Mouse (Mus musculus): ENCODE results near the gene Faah.

Faah gene

DNA sequence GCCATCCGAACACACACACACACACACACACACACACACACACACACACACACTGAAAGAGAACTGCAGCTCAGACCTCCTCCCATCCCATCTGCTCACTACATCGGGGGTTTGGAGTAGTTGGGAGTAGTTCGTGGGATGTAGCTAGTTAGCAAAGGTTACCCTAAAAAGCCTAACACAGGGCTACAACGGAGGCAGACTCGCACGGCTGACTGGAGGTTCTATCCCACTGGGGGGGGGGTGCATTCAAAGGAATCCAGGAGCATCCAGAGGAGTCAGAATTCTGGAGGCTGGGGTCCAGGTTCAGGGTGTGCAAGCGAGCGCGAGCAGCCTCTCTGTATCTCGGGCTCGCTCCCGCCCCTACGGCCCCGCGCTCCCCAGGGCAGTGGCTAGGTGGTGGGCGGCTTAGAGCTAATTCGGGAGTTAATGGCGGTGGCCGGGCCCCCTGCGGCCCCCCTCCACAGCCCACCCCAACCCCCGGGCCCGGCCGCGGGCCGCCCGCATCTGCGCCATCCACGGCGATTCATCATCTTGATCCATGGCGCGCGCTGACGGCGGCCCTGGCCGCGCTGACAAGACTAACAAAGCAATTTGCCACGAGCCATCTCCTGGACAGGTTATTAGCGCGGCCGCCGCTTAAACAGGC, 73.9 kb downstream of the Faah start:
- no peak for DNase-seq (ENCODE audit: low spot score)

- DNase-seq (ENCODE audit: low spot score): no peak
Measured at GRCm38 (mm10) chr4:115941242-115941820, 76.4 kb downstream of the Faah start.

DNA sequence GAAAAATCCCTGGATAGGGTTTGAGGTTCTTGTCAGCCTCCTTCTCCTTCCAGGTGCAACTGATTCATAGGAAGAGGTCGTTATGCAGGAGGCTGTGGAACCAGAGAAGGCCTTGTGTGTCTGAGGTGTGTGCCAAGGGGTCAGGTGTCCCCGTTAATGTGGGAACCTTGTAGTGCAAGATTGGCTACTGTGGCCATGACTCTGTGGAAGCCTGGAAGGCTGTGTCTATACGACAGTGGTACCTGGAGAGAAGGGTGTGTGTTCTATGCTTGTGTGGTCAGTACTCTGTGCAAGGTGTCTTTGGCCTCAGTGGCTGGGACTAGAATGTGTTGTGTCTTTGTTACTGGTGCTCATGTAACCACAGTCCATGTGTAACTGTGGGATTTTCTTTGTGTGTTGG, 77.0 kb downstream of the Faah start:
- no peak for DNase-seq (ENCODE audit: low spot score)

DNA sequence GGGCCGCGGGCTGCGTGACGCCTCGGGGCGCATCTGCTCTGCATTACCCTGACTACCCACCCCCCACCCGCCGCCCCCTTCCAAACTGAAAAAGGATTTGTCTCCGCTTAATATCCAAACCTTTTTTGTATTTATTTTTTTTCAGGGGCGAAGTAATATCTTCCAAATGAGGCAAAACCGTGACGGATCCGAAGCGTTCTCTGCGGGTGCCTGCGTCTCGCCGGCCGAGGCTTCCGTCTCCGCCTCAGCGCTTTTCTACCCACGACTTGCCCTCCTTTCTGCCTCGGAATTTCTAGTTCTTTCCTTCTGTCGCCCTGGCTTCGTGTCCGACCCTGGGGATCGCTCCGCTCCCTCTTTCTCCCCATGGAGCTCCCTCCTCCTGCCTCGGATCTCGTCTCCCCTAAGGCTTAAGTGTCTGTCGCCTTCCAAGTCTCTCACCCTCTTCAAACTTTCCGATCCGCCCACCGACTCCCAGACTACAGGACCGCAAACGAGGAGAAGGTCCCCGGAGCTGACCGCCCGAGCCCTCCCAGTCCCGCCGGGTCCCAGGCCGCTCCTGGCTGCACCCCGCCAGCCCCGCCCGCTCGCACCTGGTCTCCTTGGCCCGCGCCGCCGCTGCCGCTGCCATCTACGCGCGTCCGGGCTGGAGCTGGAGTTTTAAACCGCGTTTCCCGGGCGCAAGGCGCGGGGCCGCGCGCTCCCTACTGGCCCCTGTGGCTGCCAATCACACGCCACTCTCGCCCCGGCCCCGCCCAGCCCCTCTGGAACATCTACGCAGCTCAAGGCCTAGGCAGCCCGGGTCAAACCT, 78.2 kb downstream of the Faah start, which contains the start of gene Dmbx1:
Gene Dmbx1 (minus strand): TSS at position 632 of the 808 bp plus-strand sequence.
- DNase-seq (ENCODE audit: low spot score): no peak

DNA sequence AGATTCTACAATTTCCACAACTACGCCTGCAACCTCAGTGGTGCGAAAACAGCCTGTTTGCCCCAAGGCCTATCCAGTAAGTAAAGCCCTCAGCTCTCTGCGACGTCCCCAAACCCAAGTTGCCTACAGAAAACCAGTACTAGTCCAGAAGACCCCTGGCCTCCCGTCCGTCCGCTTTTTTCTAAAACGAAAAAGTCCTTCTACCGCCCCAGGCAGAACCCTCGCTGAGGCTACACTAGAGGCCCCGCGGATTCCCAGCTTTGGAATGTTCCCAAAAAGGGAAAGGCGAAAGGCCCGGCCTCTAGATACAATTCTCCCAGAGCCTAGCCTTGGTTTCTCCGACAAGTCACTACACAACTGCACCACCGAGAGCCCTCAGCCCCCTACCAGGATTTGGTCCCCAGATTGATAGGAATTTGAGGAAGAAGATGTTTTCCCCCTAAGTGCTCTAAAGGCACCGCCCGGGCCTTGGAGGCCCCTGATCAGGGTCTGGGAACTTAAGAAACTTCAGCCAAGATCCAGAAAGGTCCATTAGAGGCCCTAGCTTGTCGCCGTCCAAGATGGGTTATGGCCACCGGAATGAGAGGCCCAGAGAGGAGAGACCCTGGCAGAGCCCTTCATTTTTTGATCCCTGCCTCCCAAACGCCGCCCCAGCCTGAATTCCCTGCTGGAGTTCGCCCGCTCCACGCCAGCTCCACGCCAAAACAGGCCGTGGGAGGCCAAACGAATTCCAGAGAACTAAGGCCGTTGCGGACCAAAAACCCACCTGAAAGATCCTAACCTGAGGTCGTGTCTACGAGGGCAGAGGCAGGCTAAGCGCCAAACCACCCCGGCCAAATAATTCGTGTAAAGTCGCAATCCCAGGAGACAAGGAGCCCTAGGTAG, 79.2 kb downstream of the Faah start:
- DNase-seq (ENCODE audit: low spot score): peak; percentile 18

GRCm38 (mm10) chr4:115937061-115937976, 80.4 kb downstream of the Faah start:
- DNase-seq (ENCODE audit: low spot score): no peak

GRCm38 (mm10) chr4:115936646-115937045, 81.1 kb downstream of the Faah start:
- no peak for DNase-seq (ENCODE audit: low spot score)

GRCm38 (mm10) chr4:115935835-115936581, 81.7 kb downstream of the Faah start:
- no peak for DNase-seq (ENCODE audit: low spot score)

- DNase-seq (ENCODE audit: low spot score): no peak
Measured at GRCm38 (mm10) chr4:115931556-115932088, 86.1 kb downstream of the Faah start.

DNA sequence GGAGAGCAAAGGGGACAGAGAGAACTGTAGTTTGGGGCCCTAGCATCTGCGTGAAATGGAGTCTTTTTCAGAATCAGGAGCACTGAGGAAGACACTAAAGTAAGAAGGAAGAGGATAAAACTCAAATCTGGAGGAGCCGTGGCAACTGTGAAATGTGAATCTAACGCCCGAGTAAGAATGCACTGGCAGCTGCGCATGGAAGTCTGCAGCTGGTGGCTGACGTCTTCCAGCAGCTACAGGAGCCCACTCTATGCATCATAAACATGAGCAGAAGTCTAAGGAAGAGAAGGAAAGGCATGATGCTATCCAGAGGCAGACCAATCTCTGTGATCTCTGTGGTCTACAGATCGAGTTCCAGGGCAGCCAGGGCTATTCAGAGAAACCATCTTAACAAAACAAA, 90.1 kb downstream of the Faah start:
- DNase-seq (ENCODE audit: low spot score): no peak

DNA sequence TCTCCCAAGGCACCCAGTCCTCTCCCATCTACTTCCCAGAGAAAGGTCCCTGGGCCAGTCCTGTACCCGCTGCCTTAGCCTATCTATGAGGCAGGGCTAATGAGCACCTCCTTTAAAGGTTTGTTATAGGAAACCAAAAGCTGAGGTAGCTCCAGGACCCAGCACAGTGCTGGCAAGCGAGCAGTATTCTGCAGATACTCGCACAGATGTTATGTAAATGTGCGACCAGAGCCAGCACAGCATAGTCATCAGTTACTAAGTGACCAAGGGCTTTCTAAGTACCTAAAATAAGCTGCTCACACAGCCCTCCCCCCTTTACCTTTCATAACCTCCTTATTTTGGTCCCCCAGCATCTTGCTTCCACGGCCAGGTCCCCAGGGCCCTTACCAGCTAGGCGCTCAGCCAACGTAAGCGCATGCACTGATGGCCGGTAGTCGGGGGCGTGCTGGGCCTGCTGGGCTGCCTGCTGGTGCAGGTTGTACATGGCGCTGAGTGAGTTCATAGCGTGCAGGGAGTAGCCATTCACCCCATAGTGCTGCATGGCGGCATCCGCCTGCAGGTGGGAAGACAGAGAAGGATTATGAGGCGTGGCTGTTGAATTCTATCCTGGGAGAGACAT, 94.4 kb downstream of the Faah start:
- no peak for DNase-seq (ENCODE audit: low spot score)

DNA sequence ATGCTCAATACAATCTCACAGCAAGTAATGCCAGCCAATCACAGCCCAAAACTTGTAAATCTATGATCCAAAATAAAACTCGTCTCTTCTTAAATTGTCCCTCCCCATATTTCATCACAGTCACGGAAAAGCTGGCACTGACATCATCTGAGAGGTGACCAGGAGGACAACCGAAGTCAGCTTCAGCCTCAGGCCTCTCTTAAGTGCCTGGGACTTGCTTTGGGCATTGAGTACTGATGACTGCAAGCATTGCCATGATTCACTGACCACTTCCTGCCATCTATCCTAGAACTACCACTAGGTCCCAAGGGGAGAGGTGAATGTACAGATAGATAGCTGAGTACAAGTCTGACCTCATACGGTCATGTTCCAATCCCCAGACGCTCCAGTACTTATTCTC, 95.0 kb downstream of the Faah start:
- DNase-seq (ENCODE audit: low spot score): no peak

DNA sequence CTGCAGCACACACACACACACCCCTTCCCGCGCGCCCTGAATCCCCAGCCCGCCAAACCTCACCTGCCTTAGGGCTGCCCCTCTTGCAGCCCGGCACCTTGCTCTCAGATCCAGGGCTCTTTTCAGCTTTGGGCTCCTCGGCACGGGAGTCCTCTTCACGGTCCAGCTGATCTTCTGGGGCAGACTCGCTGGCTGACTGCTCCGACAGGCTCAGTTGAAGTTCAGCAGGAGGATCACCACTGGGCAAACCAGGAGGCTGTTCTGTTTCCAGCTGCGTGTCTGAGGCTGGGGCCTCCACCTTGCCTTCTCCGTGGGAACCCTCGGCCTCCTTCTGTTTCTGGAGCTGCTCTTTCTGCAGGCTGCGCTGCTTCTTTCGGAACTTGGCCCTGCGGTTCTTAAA, 97.8 kb downstream of the Faah start:
- no peak for DNase-seq (ENCODE audit: low spot score)

Data from ovary, postnatal 14 days (tissue).